Mouse (Mus musculus): ENCODE results near the gene Celf1.
A peak's percentile ranks its signal among the peaks of the same experiment; 100 is the strongest.

The Celf1 gene

GRCm38 (mm10) chr2:90939750-90940149, 432 bp upstream of the Celf1 start:
- peak; percentile 32 for DNase-seq (ENCODE audit: low spot score)

GRCm38 (mm10) chr2:90941744-90942143, 1.6 kb downstream of the Celf1 start:
- DNase-seq (ENCODE audit: low spot score) = no peak

GRCm38 (mm10) chr2:90950149-90950548, 10.0 kb downstream of the Celf1 start:
- DNase-seq (ENCODE audit: low spot score) = no peak

GRCm38 (mm10) chr2:90950582-90951194, 10.5 kb downstream of the Celf1 start:
- peak; percentile 23 for DNase-seq (ENCODE audit: low spot score)

GRCm38 (mm10) chr2:90953461-90953860, 13.3 kb downstream of the Celf1 start:
- DNase-seq (ENCODE audit: low spot score) = no peak

GRCm38 (mm10) chr2:90956053-90956452, 15.9 kb downstream of the Celf1 start:
- no peak for DNase-seq (ENCODE audit: low spot score)

- no peak for DNase-seq (ENCODE audit: low spot score)
These were observed 18.7 kb downstream of the Celf1 start for GRCm38 (mm10) chr2:90958856-90959255.

GRCm38 (mm10) chr2:90960012-90960411, 19.8 kb downstream of the Celf1 start:
- no peak for DNase-seq (ENCODE audit: low spot score)

- no peak for DNase-seq (ENCODE audit: low spot score)
These were observed 23.1 kb downstream of the Celf1 start for GRCm38 (mm10) chr2:90963304-90963703.

GRCm38 (mm10) chr2:90964811-90965465, 24.8 kb downstream of the Celf1 start:
- no peak for DNase-seq (ENCODE audit: low spot score)

- DNase-seq (ENCODE audit: low spot score) = no peak
These were observed 25.4 kb downstream of the Celf1 start for GRCm38 (mm10) chr2:90965466-90966080.

GRCm38 (mm10) chr2:90970606-90971005, 30.4 kb downstream of the Celf1 start:
- no peak for DNase-seq (ENCODE audit: low spot score)

- DNase-seq (ENCODE audit: low spot score) = no peak
These were observed 33.9 kb downstream of the Celf1 start for GRCm38 (mm10) chr2:90974101-90974500.

- DNase-seq (ENCODE audit: low spot score) = no peak
These were observed 35.1 kb downstream of the Celf1 start for GRCm38 (mm10) chr2:90975181-90975835.

- DNase-seq (ENCODE audit: low spot score) = no peak
These were observed 36.4 kb downstream of the Celf1 start for GRCm38 (mm10) chr2:90976590-90976989.

GRCm38 (mm10) chr2:90977291-90977690, 37.1 kb downstream of the Celf1 start:
- DNase-seq (ENCODE audit: low spot score) = no peak

- DNase-seq (ENCODE audit: low spot score) = no peak
These were observed 45.9 kb downstream of the Celf1 start for GRCm38 (mm10) chr2:90986055-90986454.

GRCm38 (mm10) chr2:91008536-91008935, 68.4 kb downstream of the Celf1 start:
- no peak for DNase-seq (ENCODE audit: low spot score)

- no peak for DNase-seq (ENCODE audit: low spot score)
These were observed 73.7 kb downstream of the Celf1 start for GRCm38 (mm10) chr2:91013881-91014280.

- no peak for DNase-seq (ENCODE audit: low spot score)
These were observed 75.2 kb downstream of the Celf1 start for GRCm38 (mm10) chr2:91015386-91015785.

GRCm38 (mm10) chr2:91018061-91018788, 78.0 kb downstream of the Celf1 start:
- DNase-seq (ENCODE audit: low spot score) = no peak

- no peak for DNase-seq (ENCODE audit: low spot score)
These were observed 79.7 kb downstream of the Celf1 start for GRCm38 (mm10) chr2:91019911-91020310.
